Mouse (Mus musculus): Measurements from ENCODE around the gene Slc35b4. TPM values are rescaled to one million over a fixed set of nuclear protein-coding genes. Genes with fewer than 3 reads are reported as not detected.

Slc35b4 gene
- 56.2 TPM for polyA plus RNA-seq (2014; fragmentation: Illumina TruSeq; extraction: RNeasy Lipid Tissue Mini Kit (QIAGEN cat#74804); ENCODE audit: low read depth, low replicate concordance)

DNA sequence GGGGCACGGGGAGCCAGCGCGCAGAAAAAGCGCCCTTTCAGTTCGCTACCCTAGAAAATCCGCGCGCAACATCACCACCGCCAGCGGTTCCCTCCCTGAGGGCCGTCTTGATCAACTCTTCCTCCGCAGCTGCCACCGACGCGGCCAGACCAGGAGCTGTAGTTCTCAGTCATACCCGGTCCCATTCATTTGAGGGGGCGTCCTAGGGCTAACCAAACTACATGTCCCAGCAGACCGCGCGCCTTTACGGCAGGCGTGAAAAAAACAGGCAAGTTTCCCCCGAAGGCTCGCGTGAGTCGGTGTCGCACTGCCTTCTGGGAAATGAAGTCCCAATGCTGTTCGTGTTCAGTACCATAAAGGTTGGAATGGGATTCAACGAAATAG, at the start of gene Slc35b4:
TSS of gene Slc35b4 (minus strand) at position 248 of the 384 bp plus-strand sequence.

Other genes starting within 250 kb of the Slc35b4 start
- 0.49 TPM for gene Lrguk, start 147.7 kb downstream of the Slc35b4 start, polyA plus RNA-seq (2014; fragmentation: Illumina TruSeq; extraction: RNeasy Lipid Tissue Mini Kit (QIAGEN cat#74804); ENCODE audit: low read depth, low replicate concordance)
- gene Akr1b3, start 140.4 kb upstream of the Slc35b4 start, polyA plus RNA-seq (2014; fragmentation: Illumina TruSeq; extraction: RNeasy Lipid Tissue Mini Kit (QIAGEN cat#74804); ENCODE audit: low read depth, low replicate concordance), result 209 TPM
- gene Akr1b8, start 177.0 kb upstream of the Slc35b4 start, polyA plus RNA-seq (2014; fragmentation: Illumina TruSeq; extraction: RNeasy Lipid Tissue Mini Kit (QIAGEN cat#74804); ENCODE audit: low read depth, low replicate concordance), result 0.69 TPM
- 27.7 TPM for gene Akr1b10, start 207.1 kb upstream of the Slc35b4 start, polyA plus RNA-seq (2014; fragmentation: Illumina TruSeq; extraction: RNeasy Lipid Tissue Mini Kit (QIAGEN cat#74804); ENCODE audit: low read depth, low replicate concordance)
- gene Akr1b7, start 235.2 kb upstream of the Slc35b4 start, polyA plus RNA-seq (2014; fragmentation: Illumina TruSeq; extraction: RNeasy Lipid Tissue Mini Kit (QIAGEN cat#74804); ENCODE audit: low read depth, low replicate concordance), result 3.7 TPM